Mouse (Mus musculus): ENCODE data around the gene Socs1. TPM values are rescaled to one million over a fixed set of nuclear protein-coding genes. Genes with fewer than 3 reads are reported as not detected.

The Socs1 gene
- total RNA-seq, 2 experiments from 2014 or later, result 2.9 to 3.2 TPM

- DNase-seq (ENCODE audit: low spot score in 2 of 2), result no peak
These were observed 21.0 kb downstream of the Socs1 start for GRCm38 (mm10) chr16:10764323-10764722.

GRCm38 (mm10) chr16:10763540-10764264 lies 21.6 kb downstream of the Socs1 start:
- no peak for DNase-seq (ENCODE audit: low spot score in 2 of 2)

- no peak for DNase-seq (ENCODE audit: low spot score in 2 of 2)
These were observed 22.7 kb downstream of the Socs1 start for GRCm38 (mm10) chr16:10762569-10763180.

- DNase-seq (ENCODE audit: low spot score in 2 of 2), result no peak
These were observed 24.2 kb downstream of the Socs1 start for GRCm38 (mm10) chr16:10761182-10761581.

- DNase-seq (ENCODE audit: low spot score in 2 of 2), result no peak
These were observed 29.2 kb downstream of the Socs1 start for GRCm38 (mm10) chr16:10756168-10756567.

- no peak for DNase-seq (ENCODE audit: low spot score in 2 of 2)
These were observed 30.6 kb downstream of the Socs1 start for GRCm38 (mm10) chr16:10754521-10755296.

- no peak for DNase-seq (ENCODE audit: low spot score in 2 of 2)
These were observed 35.5 kb downstream of the Socs1 start for GRCm38 (mm10) chr16:10749824-10750223.

- DNase-seq (ENCODE audit: low spot score in 2 of 2), result no peak
These were observed 36.1 kb downstream of the Socs1 start for GRCm38 (mm10) chr16:10749226-10749625.

- no peak for DNase-seq (ENCODE audit: low spot score in 2 of 2)
These were observed 44.3 kb downstream of the Socs1 start for GRCm38 (mm10) chr16:10741082-10741481.

GRCm38 (mm10) chr16:10739854-10740398 lies 45.4 kb downstream of the Socs1 start:
- no peak for DNase-seq (ENCODE audit: low spot score in 2 of 2)

- DNase-seq (ENCODE audit: low spot score in 2 of 2), result no peak
These were observed 46.5 kb downstream of the Socs1 start for GRCm38 (mm10) chr16:10738866-10739265.

- no peak for DNase-seq (ENCODE audit: low spot score in 2 of 2)
These were observed 47.8 kb downstream of the Socs1 start for GRCm38 (mm10) chr16:10737571-10737970.

GRCm38 (mm10) chr16:10736364-10736763 lies 49.0 kb downstream of the Socs1 start:
- no peak for DNase-seq (ENCODE audit: low spot score in 2 of 2)

GRCm38 (mm10) chr16:10735781-10736180 lies 49.6 kb downstream of the Socs1 start:
- no peak for DNase-seq (ENCODE audit: low spot score in 2 of 2)

GRCm38 (mm10) chr16:10732421-10732820 lies 52.9 kb downstream of the Socs1 start:
- DNase-seq (ENCODE audit: low spot score in 2 of 2), result no peak

Other genes starting within 250 kb of the Socs1 start
- 10 to 100 TPM; 32.9 to 37.5 TPM for gene Dexi, start 242.5 kb downstream of the Socs1 start, total RNA-seq (2021)
- 10 to 100 TPM; 22.3 to 26.2 TPM for gene Clec16a, start 240.2 kb downstream of the Socs1 start, total RNA-seq (2021)
- not detected for gene Tnp2, start 3.1 kb upstream of the Socs1 start, total RNA-seq (2021)
- gene Prm3, start 5.4 kb upstream of the Socs1 start, total RNA-seq (2021), result not detected
- not detected for gene Prm2, start 10.6 kb upstream of the Socs1 start, total RNA-seq (2021)
- gene Prm1, start 20.3 kb upstream of the Socs1 start, total RNA-seq (2021), result not detected
- gene Gm11172, start 27.4 kb upstream of the Socs1 start, total RNA-seq (2021), result not detected
- gene Rmi2, start 49.5 kb upstream of the Socs1 start, total RNA-seq (2021), result 1 to 10 TPM; 1.6 to 1.8 TPM

Data from gastrocnemius, postnatal 4 days (tissue).